12 mouse cellular contexts compared by ENCODE assay signal in genomic region chr4:129572236-129573092, GRCm38 (mm10). TPM values are rescaled to one million over a fixed set of nuclear protein-coding genes. Genes with fewer than 3 reads are reported as not detected.
DNase-seq lines count a peak whose midpoint lies in the region; ATAC-seq lines count a peak whose summit lies in the region.
"Had no signal": no experiment of that assay in that cellular context is flagged by ENCODE, and none has a peak within 500 bp of the region (broad histone marks: within the 10 kb centered on the region; RNA-seq: fewer than 3 reads in every experiment).

No protein-coding gene starts in this region.

- no peak overlapping the region for H3K9ac ChIP-seq in liver, embryonic 13.5 days
- H3K9ac ChIP-seq: hindbrain, embryonic 14.5 days had no signal

- peak; percentile 41 for DNase-seq in kidney, adult 18-20 months
- no peak for DNase-seq in kidney, postnatal 4 days
- DNase-seq in liver, embryonic 13.5 days = no peak
- DNase-seq in spleen, postnatal 36 days (ENCODE audit: low spot score in 2 of 2) = no peak
- DNase-seq in layer of hippocampus, postnatal 14 days (ENCODE audit: low spot score in 2 of 2) = no peak
- DNase-seq: cerebellum, postnatal 14 days; gastrocnemius, postnatal 10 days had no signal

- H3K4me3 ChIP-seq in liver, embryonic 13.5 days (replicated peaks) = no peak overlapping the region
- H3K4me3 ChIP-seq: layer of hippocampus, adult 2 months had no signal

- peaks cover 9% of the 10 kb centered on the region for H3K4me1 ChIP-seq in liver, embryonic 13.5 days (replicated peaks)

- H3K36me3 ChIP-seq in liver, embryonic 13.5 days = no peaks in the 10 kb centered on the region

- no peak overlapping the region for H3K4me2 ChIP-seq in liver, embryonic 13.5 days
- H3K4me2 ChIP-seq: hindbrain, embryonic 14.5 days had no signal

- WGBS in liver, embryonic 13.5 days (ENCODE audit: insufficient replicate concordance) = 64% methylated on average over 13 of the region's 13 CpGs

- H3K27ac ChIP-seq in liver, embryonic 13.5 days = no peak overlapping the region
- H3K27ac ChIP-seq: hindbrain, embryonic 14.5 days; layer of hippocampus, adult 2 months had no signal

- peak; percentile 7 for ATAC-seq in activated CD4-positive, CD25-positive, alpha-beta regulatory T cell, adult 4 months
- peak; percentile 8 for ATAC-seq in inflammation-experienced regulatory T-cells, adult 6 months
- ATAC-seq in liver, embryonic 13.5 days (ENCODE audit: low read depth) = 0 out of 2 replicates have a peak, but pooled peaks have one; percentile 31
- ATAC-seq: forebrain, embryonic 14.5 days had no signal

- peaks cover 20% of the 10 kb centered on the region; the same call in 1 of the 2 replicates for H3K27me3 ChIP-seq in liver, embryonic 13.5 days

- H3K9me3 ChIP-seq in liver, embryonic 13.5 days (replicated peaks) = no peaks in the 10 kb centered on the region

RNA-seq across cellular contexts. Expression of gene Lck, which starts 1.0 kb away (rescaled TPM):
- polyA plus RNA-seq in activated CD4-positive, CD25-positive, alpha-beta regulatory T cell, adult 4 months (2017; shearing (Covaris generic)) = 1,000 to 10,000 TPM; 1,301 to 1,674 TPM
- 1,000 to 10,000 TPM; 1,449 to 1,788 (median 1,727) TPM for polyA plus RNA-seq in inflammation-experienced regulatory T-cells, adult 6 months (2017; shearing (Covaris generic))
- polyA plus RNA-seq in liver, embryonic 13.5 days (2015; fragmentation: Nextera tagmentation; extraction: Ambion mirVana) = 3.5 and 3.8 TPM in 2 replicates
- 1 to 10 TPM; 4.0 to 4.4 TPM for total RNA-seq in layer of hippocampus, postnatal 14 days (2021)

RNA-seq across cellular contexts. Expression of gene Fam167b, which starts 5.9 kb away (rescaled TPM):
- 1 to 10 TPM; 1.3 to 1.6 TPM for polyA plus RNA-seq in activated CD4-positive, CD25-positive, alpha-beta regulatory T cell, adult 4 months (2017; shearing (Covaris generic))
- polyA plus RNA-seq in inflammation-experienced regulatory T-cells, adult 6 months (2017; shearing (Covaris generic)) = under 1 TPM in 2 of 3 experiments, not detected in 1; 0.97 to 0.98 TPM
- 6.6 and 6.9 TPM in 2 replicates for polyA plus RNA-seq in liver, embryonic 13.5 days (2015; fragmentation: Nextera tagmentation; extraction: Ambion mirVana)
- total RNA-seq in layer of hippocampus, postnatal 14 days (2021) = under 1 TPM in 1 of 2 experiments, not detected in 1; 0.37 TPM
- polyA plus RNA-seq: forebrain, embryonic 14.5 days had no signal

RNA-seq across cellular contexts. Expression of gene Eif3i, which starts 28.0 kb away (rescaled TPM):
- polyA plus RNA-seq in activated CD4-positive, CD25-positive, alpha-beta regulatory T cell, adult 4 months (2017; shearing (Covaris generic)) = 100 to 1,000 TPM; 377 to 435 TPM
- 100 to 1,000 TPM; 335 to 403 (median 335) TPM for polyA plus RNA-seq in inflammation-experienced regulatory T-cells, adult 6 months (2017; shearing (Covaris generic))
- polyA plus RNA-seq in liver, embryonic 13.5 days (2015; fragmentation: Nextera tagmentation; extraction: Ambion mirVana) = 211 and 222 TPM in 2 replicates
- total RNA-seq in layer of hippocampus, postnatal 14 days (2021) = 100 to 1,000 TPM; 121 to 128 TPM

RNA-seq across cellular contexts. Expression of gene Tmem234, which starts 28.0 kb away (rescaled TPM):
- polyA plus RNA-seq in activated CD4-positive, CD25-positive, alpha-beta regulatory T cell, adult 4 months (2017; shearing (Covaris generic)) = 100 to 1,000 TPM; 296 to 341 TPM
- 100 to 1,000 TPM; 283 to 327 (median 313) TPM for polyA plus RNA-seq in inflammation-experienced regulatory T-cells, adult 6 months (2017; shearing (Covaris generic))
- polyA plus RNA-seq in liver, embryonic 13.5 days (2015; fragmentation: Nextera tagmentation; extraction: Ambion mirVana) = 142 and 153 TPM in 2 replicates
- total RNA-seq in layer of hippocampus, postnatal 14 days (2021) = 10 to 100 TPM; 86.1 to 90.9 TPM

RNA-seq across cellular contexts. Expression of gene Hdac1, which starts 30.0 kb away (rescaled TPM):
- polyA plus RNA-seq in activated CD4-positive, CD25-positive, alpha-beta regulatory T cell, adult 4 months (2017; shearing (Covaris generic)) = 100 to 1,000 TPM; 225 to 283 TPM
- polyA plus RNA-seq in inflammation-experienced regulatory T-cells, adult 6 months (2017; shearing (Covaris generic)) = 100 to 1,000 TPM; 256 to 267 (median 261) TPM
- polyA plus RNA-seq in liver, embryonic 13.5 days (2015; fragmentation: Nextera tagmentation; extraction: Ambion mirVana) = 121 and 128 TPM in 2 replicates
- 10 to 100 TPM; 36.4 to 44.6 TPM for total RNA-seq in layer of hippocampus, postnatal 14 days (2021)

Comparison
In these comparisons a context has a peak if more than half of its experiments do, and no peak if none do; other contexts are left out.
1. RNA of gene Lck, which starts 1.0 kb away (polyA plus RNA-seq): 1,449 to 1,788 TPM in inflammation-experienced regulatory T-cells, adult 6 months and 1,301 to 1,674 TPM in activated CD4-positive, CD25-positive, alpha-beta regulatory T cell, adult 4 months; 3.5 to 3.8 TPM in liver, embryonic 13.5 days; every median in the first group is over 100 times any median in the second.
2. Peak in every context shown above with its lines, with median percentiles within 50 percentile points of each other: ATAC-seq.